Mouse (Mus musculus) liver, adult 2 months (tissue): ENCODE results near the gene Tnk1. TPM values are rescaled to one million over a fixed set of nuclear protein-coding genes. Genes with fewer than 3 reads are reported as not detected.

Experiments used
- DNase-seq: peaks from one replicate; pipeline ENCODE4 v3.0.0-alpha.2; 2011; ENCODE audit warnings: low read depth, low spot score; ENCODE audit errors: extremely low read depth
- H3K27ac ChIP-seq: fragments of 200-500 bp; replicated peaks from 2 replicates; pipeline ENCODE4 v1.5.1; 2012; ENCODE audit warnings: low read depth, mild to moderate bottlenecking, control low read depth, inconsistent platforms, low read length; ENCODE audit not compliant: insufficient read depth
- H3K27me3 ChIP-seq: fragments of 200-500 bp; 2 replicates; pipeline ENCODE4 v1.6.1; 2012; ENCODE audit warnings: mild to moderate bottlenecking, moderate library complexity, low read length, inconsistent platforms; ENCODE audit not compliant: control insufficient read depth, insufficient read depth
- H3K36me3 ChIP-seq: fragments of 200-500 bp; 2 replicates; pipeline ENCODE4 v1.6.1; 2012; ENCODE audit warnings: low read length, inconsistent platforms; ENCODE audit not compliant: control insufficient read depth, insufficient read depth
- H3K4me1 ChIP-seq: fragments of 200-500 bp; 2 replicates; pipeline ENCODE4 v1.6.1; 2011; ENCODE audit warnings: low read length; ENCODE audit not compliant: control insufficient read depth, insufficient read depth
- H3K4me3 ChIP-seq: fragments of 200-500 bp; 2 replicates; pipeline ENCODE4 v1.5.1; 2011; ENCODE audit warnings: low read depth, mild to moderate bottlenecking, control low read depth, low read length, moderate library complexity; ENCODE audit not compliant: insufficient read depth
- H3K79me2 ChIP-seq: fragments of 200-500 bp; 2 replicates; pipeline ENCODE4 v1.6.1; 2012; ENCODE audit warnings: inconsistent platforms, mild to moderate bottlenecking, low read length, moderate library complexity; ENCODE audit not compliant: control insufficient read depth, insufficient read depth
- H3K9ac ChIP-seq: fragments of 200-500 bp; 2 replicates; pipeline ENCODE4 v1.6.1; 2012; ENCODE audit warnings: low read depth, mild to moderate bottlenecking, control low read depth, inconsistent platforms, low read length
- CTCF ChIP-seq: fragments of 200-500 bp; IDR thresholded peaks from 2 replicates; pipeline ENCODE4 v1.5.1; 2011; ENCODE audit warnings: low read depth, low read length, control low read depth
- POLR2A ChIP-seq: fragments of 200-500 bp; IDR thresholded peaks from 2 replicates; pipeline ENCODE4 v1.6.1; 2011; ENCODE audit warnings: low read length, control low read depth; ENCODE audit not compliant: insufficient read depth; ENCODE audit errors: extremely low read depth
- WGBS: fragments of 180-500 bp; shearing (Covaris S2); methylation state at CpG from one replicate; pipeline ENCODE4 v1.1.7; 2018; 5-methylcytosine and 5-hydroxymethylcytosine counted together
- polyA plus RNA-seq: library from polyadenylated mRNA; depleted of rRNA; stranded (reverse); fragments of >200 nt; gene quantifications from 2 replicates; pipeline ENCODE4 v1.2.3, GENCODE M21; 2012
- total RNA-seq: library from RNA; depleted of rRNA; stranded (reverse); fragments of >200 nt; gene quantifications from 2 replicates; pipeline ENCODE4 v1.2.3, GENCODE M21; 2014

The Tnk1 gene
- total and polyA plus RNA-seq, 2 experiments, result 0.17 to 0.18 TPM

- Histone ChIP-seq H3K36me3 (no peaks in the 10 kb centered on the region), H3K4me3 (no peak overlapping the region), H3K9ac (no peak overlapping the region), H3K27ac (no peak overlapping the region), H3K79me2 (no peaks in the 10 kb centered on the region), H3K27me3 (0 out of 2 replicates have a peak, but pooled peaks cover 2% of the 10 kb centered on the region), H3K4me1 (no peaks in the 10 kb centered on the region)
- 79% methylated on average over 2 of the region's 2 CpGs for WGBS
- DNase-seq, result no peak
- TF ChIP-seq POLR2A, result no peak
- no peak for TF ChIP-seq CTCF
Observed at GRCm38 (mm10) chr11:69823456-69823855, 35.1 kb downstream of the Tnk1 start.

GRCm38 (mm10) chr11:69822080-69822479, 36.5 kb downstream of the Tnk1 start, which contains the start of gene Spem1:
Spem1 (minus strand) TSS chr11:69822180.
- TF ChIP-seq CTCF (no peak), POLR2A (no peak)
- Histone ChIP-seq H3K4me1 (no peaks in the 10 kb centered on the region), H3K36me3 (no peaks in the 10 kb centered on the region), H3K27ac (no peak within 1 kb of the TSS), H3K79me2 (no peaks in the 10 kb centered on the region), H3K4me3 (no peak within 1 kb of the TSS), H3K9ac (no peak within 1 kb of the TSS), H3K27me3 (0 out of 2 replicates have a peak, but pooled peaks cover 2% of the 10 kb centered on the region)
- no peak for DNase-seq
- 94% methylated on average over 3 of the region's 3 CpGs for WGBS

GRCm38 (mm10) chr11:69818871-69819270, 39.7 kb downstream of the Tnk1 start:
- Histone ChIP-seq H3K4me1 (no peaks in the 10 kb centered on the region), H3K27me3 (no peaks in the 10 kb centered on the region), H3K9ac (no peak overlapping the region), H3K79me2 (no peaks in the 10 kb centered on the region), H3K4me3 (no peak overlapping the region), H3K27ac (no peak overlapping the region), H3K36me3 (no peaks in the 10 kb centered on the region)
- TF ChIP-seq CTCF (no peak), POLR2A (no peak)
- 89% methylated on average over 8 of the region's 8 CpGs for WGBS
- DNase-seq, result no peak

- no peak for DNase-seq
- Histone ChIP-seq H3K27me3 (no peaks in the 10 kb centered on the region), H3K4me1 (no peaks in the 10 kb centered on the region), H3K36me3 (no peaks in the 10 kb centered on the region), H3K4me3 (no peak within 1 kb of the TSS), H3K79me2 (no peaks in the 10 kb centered on the region), H3K9ac (no peak within 1 kb of the TSS), H3K27ac (no peak within 1 kb of the TSS)
- 75% methylated on average over 2 of the region's 2 CpGs for WGBS
- no peak for TF ChIP-seq CTCF
- TF ChIP-seq POLR2A, result no peak
Observed at GRCm38 (mm10) chr11:69818365-69818764, 40.2 kb downstream of the Tnk1 start, which contains the start of gene Spem2. Spem2 (minus strand) TSS chr11:69818465.

GRCm38 (mm10) chr11:69816520-69816919, 42.0 kb downstream of the Tnk1 start:
- TF ChIP-seq POLR2A (no peak), CTCF (no peak)
- H3K27ac ChIP-seq, result no peak overlapping the region
- H3K9ac ChIP-seq, result no peak overlapping the region
- H3K79me2 ChIP-seq, result no peaks in the 10 kb centered on the region
- no peak for DNase-seq
- H3K27me3 ChIP-seq, result no peaks in the 10 kb centered on the region
- no peaks in the 10 kb centered on the region for H3K4me1 ChIP-seq
- no peak overlapping the region for H3K4me3 ChIP-seq
- H3K36me3 ChIP-seq, result no peaks in the 10 kb centered on the region
- 95% methylated on average over 12 of the region's 12 CpGs for WGBS

- WGBS, result 58% methylated on average over 10 of the region's 10 CpGs
- TF ChIP-seq CTCF, result no peak
- H3K27me3 ChIP-seq, result no peaks in the 10 kb centered on the region
Observed at GRCm38 (mm10) chr11:69815155-69815554, 43.4 kb downstream of the Tnk1 start, which contains the start of gene Gm39566. Gm39566 (minus strand) TSS chr11:69815298.

More at GRCm38 (mm10) chr11:69815155-69815554, 43.4 kb downstream of the Tnk1 start, which contains the start of gene Gm39566:
- no peak for DNase-seq
- no peaks in the 10 kb centered on the region for H3K36me3 ChIP-seq
- no peak within 1 kb of the TSS for H3K27ac ChIP-seq
- H3K79me2 ChIP-seq, result no peaks in the 10 kb centered on the region
- no peak within 1 kb of the TSS for H3K4me3 ChIP-seq
- H3K4me1 ChIP-seq, result no peaks in the 10 kb centered on the region
- H3K9ac ChIP-seq, result no peak within 1 kb of the TSS
